Mouse (Mus musculus): Measurements from ENCODE around the gene Lcn11. TPM values are rescaled to one million over a fixed set of nuclear protein-coding genes. Genes with fewer than 3 reads are reported as not detected.

Lcn11 gene
- polyA plus RNA-seq, 1 experiment from 2014 or later = 1.1 TPM

DNA sequence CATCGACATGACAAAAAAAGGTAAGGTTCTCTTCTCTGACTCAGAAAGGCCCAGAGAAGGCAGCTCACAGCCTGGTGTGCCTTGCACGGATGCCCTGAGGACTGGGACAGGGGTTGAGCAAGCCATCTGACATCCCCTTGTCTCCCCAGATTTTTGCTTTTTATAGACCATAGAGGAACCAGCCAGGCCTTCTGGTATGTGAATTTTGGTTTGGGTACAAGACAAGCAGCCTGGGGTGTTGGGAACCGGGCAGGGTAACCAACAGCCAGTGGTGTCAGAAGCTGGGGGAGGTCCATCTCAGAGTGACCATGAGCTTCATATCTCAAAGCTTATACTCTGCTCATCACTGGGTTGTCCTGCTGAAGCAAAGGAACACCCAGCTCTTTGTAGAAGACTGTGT, 47.9 kb downstream of the Lcn11 start:
- DNase-seq (ENCODE audit: low spot score) = no peak

DNA sequence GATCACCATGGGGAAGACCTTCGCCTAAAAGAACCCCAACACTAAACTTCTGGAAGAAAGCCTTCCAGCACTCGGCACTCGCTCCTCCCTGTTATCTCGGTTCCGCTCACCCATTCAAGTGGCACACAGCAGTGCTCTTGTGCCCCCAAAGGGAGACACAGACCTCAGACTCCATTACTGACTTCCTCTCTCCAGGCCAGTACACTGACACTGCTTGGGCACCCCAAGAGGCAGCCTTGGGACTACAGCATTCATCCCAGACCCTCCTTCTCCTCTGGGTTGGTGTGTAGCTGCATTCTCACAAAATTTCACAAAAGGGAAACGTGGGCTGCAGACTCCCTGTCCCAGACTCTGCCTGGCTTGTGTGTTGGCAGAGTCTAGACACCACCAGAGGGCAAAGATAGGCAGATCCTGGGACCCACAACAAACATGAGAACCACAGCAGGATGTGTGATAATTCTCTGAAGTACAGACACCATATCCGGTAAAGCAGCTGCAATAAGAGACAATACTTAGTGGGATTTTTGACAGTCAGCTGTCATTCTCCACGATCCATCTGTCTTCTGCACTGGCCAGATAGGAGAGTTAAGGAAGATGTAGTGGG, 51.6 kb downstream of the Lcn11 start:
- DNase-seq (ENCODE audit: low spot score) = peak; percentile 74

Other genes with a start within 250 kb of the Lcn11 start
- 58.1 and 59.1 TPM in 2 replicates for gene Traf2, start 230.1 kb upstream of the Lcn11 start, polyA plus RNA-seq (2015; fragmentation: Nextera tagmentation; extraction: Ambion mirVana)
- gene Edf1, start 219.2 kb upstream of the Lcn11 start, polyA plus RNA-seq (2015; fragmentation: Nextera tagmentation; extraction: Ambion mirVana) = 466 and 515 TPM in 2 replicates
- 0.53 and 1.0 TPM in 2 replicates for gene Mamdc4, start 202.2 kb upstream of the Lcn11 start, polyA plus RNA-seq (2015; fragmentation: Nextera tagmentation; extraction: Ambion mirVana)
- gene Phpt1, start 201.8 kb upstream of the Lcn11 start, polyA plus RNA-seq (2015; fragmentation: Nextera tagmentation; extraction: Ambion mirVana) = 184 and 191 TPM in 2 replicates
- gene Ajm1, start 195.3 kb upstream of the Lcn11 start, polyA plus RNA-seq (2015; fragmentation: Nextera tagmentation; extraction: Ambion mirVana) = 0.04 and 0.49 TPM in 2 replicates
- gene Rabl6, start 168.5 kb upstream of the Lcn11 start, polyA plus RNA-seq (2015; fragmentation: Nextera tagmentation; extraction: Ambion mirVana) = 30.3 and 39.7 TPM in 2 replicates
- 0.04 and 0.05 TPM in 2 replicates for gene Ccdc183, start 159.3 kb upstream of the Lcn11 start, polyA plus RNA-seq (2015; fragmentation: Nextera tagmentation; extraction: Ambion mirVana)
- gene Tmem141, start 155.0 kb upstream of the Lcn11 start, polyA plus RNA-seq (2015; fragmentation: Nextera tagmentation; extraction: Ambion mirVana) = 5.8 and 7.0 TPM in 2 replicates
- gene Fcna, start 149.0 kb upstream of the Lcn11 start, polyA plus RNA-seq (2015; fragmentation: Nextera tagmentation; extraction: Ambion mirVana) = 9.1 and 9.2 TPM in 2 replicates
- gene Lcn8, start 123.9 kb upstream of the Lcn11 start, polyA plus RNA-seq (2015; fragmentation: Nextera tagmentation; extraction: Ambion mirVana) = 0.38 and 0.76 TPM in 2 replicates
- not detected in 2 replicates for gene Lcn5, start 119.1 kb upstream of the Lcn11 start, polyA plus RNA-seq (2015; fragmentation: Nextera tagmentation; extraction: Ambion mirVana)
- gene Lcn6, start 100.2 kb upstream of the Lcn11 start, polyA plus RNA-seq (2015; fragmentation: Nextera tagmentation; extraction: Ambion mirVana) = 0.24 TPM in 1 of 2 replicates, not detected in the other
- 0.45 and 0.49 TPM in 2 replicates for gene Lcn10, start 94.3 kb upstream of the Lcn11 start, polyA plus RNA-seq (2015; fragmentation: Nextera tagmentation; extraction: Ambion mirVana)
- 1.5 and 1.9 TPM in 2 replicates for gene Obp2a, start 77.0 kb upstream of the Lcn11 start, polyA plus RNA-seq (2015; fragmentation: Nextera tagmentation; extraction: Ambion mirVana)
- gene Bmyc, start 70.3 kb upstream of the Lcn11 start, polyA plus RNA-seq (2015; fragmentation: Nextera tagmentation; extraction: Ambion mirVana) = 50.9 and 57.4 TPM in 2 replicates
- 0.24 TPM in 1 of 2 replicates, not detected in the other for gene Obp2b, start 40.0 kb upstream of the Lcn11 start, polyA plus RNA-seq (2015; fragmentation: Nextera tagmentation; extraction: Ambion mirVana)
- 0.45 and 0.56 TPM in 2 replicates for gene Lcn3, start 11.4 kb upstream of the Lcn11 start, polyA plus RNA-seq (2015; fragmentation: Nextera tagmentation; extraction: Ambion mirVana)
- gene Gm13539, start 5.2 kb downstream of the Lcn11 start, polyA plus RNA-seq (2015; fragmentation: Nextera tagmentation; extraction: Ambion mirVana) = 2.3 and 2.6 TPM in 2 replicates
- gene Glt6d1, start 38.8 kb downstream of the Lcn11 start, polyA plus RNA-seq (2015; fragmentation: Nextera tagmentation; extraction: Ambion mirVana) = not detected in 2 replicates
- 0.17 TPM in 1 of 2 replicates, not detected in the other for gene Lcn9, start 46.1 kb downstream of the Lcn11 start, polyA plus RNA-seq (2015; fragmentation: Nextera tagmentation; extraction: Ambion mirVana)
- gene Sohlh1, start 70.2 kb downstream of the Lcn11 start, polyA plus RNA-seq (2015; fragmentation: Nextera tagmentation; extraction: Ambion mirVana) = 0.19 and 0.25 TPM in 2 replicates
- gene Kcnt1, start 86.7 kb downstream of the Lcn11 start, polyA plus RNA-seq (2015; fragmentation: Nextera tagmentation; extraction: Ambion mirVana) = 0.14 and 0.18 TPM in 2 replicates
- 6.1 and 8.0 TPM in 2 replicates for gene Camsap1, start 206.3 kb downstream of the Lcn11 start, polyA plus RNA-seq (2015; fragmentation: Nextera tagmentation; extraction: Ambion mirVana)
- 76.2 and 78.7 TPM in 2 replicates for gene Ubac1, start 244.7 kb downstream of the Lcn11 start, polyA plus RNA-seq (2015; fragmentation: Nextera tagmentation; extraction: Ambion mirVana)